Comparison of ENCODE assay signal across 11 mouse cellular contexts in the genomic region with DNA sequence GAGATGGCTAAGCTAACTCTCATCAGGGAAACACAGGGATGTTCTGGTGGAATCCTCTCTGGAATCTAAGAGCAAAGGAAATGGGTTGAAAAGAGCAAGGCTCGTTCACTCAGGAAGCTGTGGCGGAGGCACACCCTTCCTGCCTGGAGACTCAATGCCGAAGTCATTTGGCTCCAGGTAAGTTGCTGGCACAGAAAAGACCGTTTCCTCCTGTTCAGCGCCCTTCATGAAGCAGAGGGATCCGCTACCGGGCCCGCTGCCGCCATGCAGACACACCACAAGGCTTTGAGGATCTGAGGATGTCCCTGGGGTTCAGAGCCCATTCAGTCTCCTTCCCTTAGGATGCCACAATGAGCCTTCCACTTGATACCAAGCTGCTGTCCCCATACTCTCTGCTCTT. TPM values are rescaled to one million over a fixed set of nuclear protein-coding genes. Genes with fewer than 3 reads are reported as not detected.
A peak's percentile ranks its signal among the peaks of the same experiment; 100 is the strongest.
DNase-seq lines count a peak whose midpoint lies in the region; ATAC-seq and TF ChIP-seq lines count a peak whose summit lies in the region.
"Had no signal": no experiment of that assay in that cellular context is flagged by ENCODE, and none has a peak within 500 bp of the region (broad histone marks: within the 10 kb centered on the region; RNA-seq: fewer than 3 reads in every experiment).

No protein-coding gene starts in this region.

- peak; percentile 36 for DNase-seq in cerebellum, adult 11-12 months
- no peak for DNase-seq in cerebellum, postnatal 4 days (ENCODE audit: low spot score in 2 of 2)
- DNase-seq in cerebellum, postnatal 25 days, result peak; percentile 51
- peak; percentile 36 to 73 for DNase-seq in kidney, postnatal 25 days
- DNase-seq: thymus, postnatal 36 days had no signal

- TF ChIP-seq EP300 in ES-Bruce4 (IDR thresholded peaks at IDR 0.05; ENCODE audit: insufficient read depth, low read depth, low read length), result no peak

- no peaks in the 10 kb centered on the region for H3K27me3 ChIP-seq in ES-Bruce4 (ENCODE audit: control insufficient read depth, insufficient read depth, low read length, poor library complexity, severe bottlenecking)
- H3K27me3 ChIP-seq in midbrain, embryonic 13.5 days, result no peaks in the 10 kb centered on the region
- H3K27me3 ChIP-seq: limb, embryonic 12.5 days had no signal

- no peak for TF ChIP-seq CTCF in ES-Bruce4 (IDR thresholded peaks at IDR 0.05; ENCODE audit: low read depth, low read length)

- ATAC-seq in midbrain, embryonic 13.5 days, result no peak
- ATAC-seq in megakaryocyte progenitor cell, adult 5-6 weeks (replicated peaks; ENCODE audit: poor library complexity), result no peak
- ATAC-seq in monocyte, adult 5-6 weeks (replicated peaks; ENCODE audit: insufficient number of reproducible peaks, low FRiP score, low TSS enrichment, poor library complexity, severe bottlenecking), result no peak
- ATAC-seq: forebrain, embryonic 16.5 days had no signal

- H3K36me3 ChIP-seq in ES-Bruce4 (ENCODE audit: control insufficient read depth, insufficient read depth, low read length, poor library complexity, severe bottlenecking), result no peaks in the 10 kb centered on the region
- H3K36me3 ChIP-seq in midbrain, embryonic 13.5 days, result no peaks in the 10 kb centered on the region
- H3K36me3 ChIP-seq: limb, embryonic 12.5 days had no signal

- H3K9me3 ChIP-seq in ES-Bruce4 (replicated peaks; ENCODE audit: control insufficient read depth, insufficient read depth, low read length, poor library complexity, severe bottlenecking), result no peaks in the 10 kb centered on the region
- H3K9me3 ChIP-seq in midbrain, embryonic 13.5 days, result no peaks in the 10 kb centered on the region
- H3K9me3 ChIP-seq: limb, embryonic 12.5 days had no signal

- 80% methylated on average over 9 of the region's 9 CpGs for WGBS in midbrain, embryonic 13.5 days

- no peak overlapping the region for H3K27ac ChIP-seq in ES-Bruce4 (ENCODE audit: insufficient read depth, low read length)
- H3K27ac ChIP-seq in midbrain, embryonic 13.5 days, result no peak overlapping the region
- H3K27ac ChIP-seq: limb, embryonic 12.5 days had no signal

- TF ChIP-seq POLR2A in ES-Bruce4 (IDR thresholded peaks at IDR 0.05; ENCODE audit: insufficient read depth, low read length), result no peak

- no peak overlapping the region for H3K4me2 ChIP-seq in midbrain, embryonic 13.5 days (replicated peaks)
- H3K4me2 ChIP-seq: limb, embryonic 12.5 days had no signal

- H3K4me3 ChIP-seq in ES-Bruce4 (ENCODE audit: low read depth, low read length), result peak overlapping the region; percentile 53
- no peak overlapping the region for H3K4me3 ChIP-seq in midbrain, embryonic 13.5 days (replicated peaks)
- H3K4me3 ChIP-seq: limb, embryonic 12.5 days had no signal

- H3K9ac ChIP-seq in ES-Bruce4 (ENCODE audit: low read depth, poor library complexity, severe bottlenecking), result 0 out of 2 replicates have a peak overlapping the region, but pooled peaks have one; percentile 2
- H3K9ac ChIP-seq in midbrain, embryonic 13.5 days (replicated peaks), result no peak overlapping the region
- H3K9ac ChIP-seq: limb, embryonic 12.5 days had no signal

- no peaks in the 10 kb centered on the region for H3K4me1 ChIP-seq in ES-Bruce4 (ENCODE audit: control insufficient read depth, insufficient read depth, low read length)
- H3K4me1 ChIP-seq in midbrain, embryonic 13.5 days (replicated peaks), result no peaks in the 10 kb centered on the region

RNA-seq across cellular contexts. Expression of gene Cript, which starts 37.3 kb away (rescaled TPM):
- 55.7 and 60.6 TPM in 2 replicates for polyA plus RNA-seq in ES-Bruce4 (2011; ENCODE audit: insufficient read depth, insufficient read length, low read depth, missing spikeins)
- 237 and 269 TPM in 2 replicates for polyA plus RNA-seq in midbrain, embryonic 13.5 days (2015; fragmentation: Nextera tagmentation; extraction: Ambion mirVana)
- 88.1 and 94.9 TPM in 2 replicates for total RNA-seq in megakaryocyte progenitor cell, adult 5-6 weeks (2015)
- total RNA-seq in megakaryocyte progenitor cell, adult 5-6 weeks (2017), result 50.2 and 60.3 TPM in 2 replicates
- 82.6 to 104 TPM (median 101 TPM) in 3 replicates for total RNA-seq in monocyte, adult 5-6 weeks (2017)

RNA-seq across cellular contexts. Expression of gene Pigf, which starts 37.4 kb away (rescaled TPM):
- polyA plus RNA-seq in ES-Bruce4 (2011; ENCODE audit: insufficient read depth, insufficient read length, low read depth, missing spikeins), result 51.7 and 58.3 TPM in 2 replicates
- 37.1 and 38.4 TPM in 2 replicates for polyA plus RNA-seq in midbrain, embryonic 13.5 days (2015; fragmentation: Nextera tagmentation; extraction: Ambion mirVana)
- total RNA-seq in megakaryocyte progenitor cell, adult 5-6 weeks (2015), result 15.1 and 15.5 TPM in 2 replicates
- total RNA-seq in megakaryocyte progenitor cell, adult 5-6 weeks (2017), result 20.8 TPM in 2 replicates
- 30.8 to 39.6 TPM (median 32.3 TPM) in 3 replicates for total RNA-seq in monocyte, adult 5-6 weeks (2017)

RNA-seq across cellular contexts. Expression of gene Socs5, which starts 44.8 kb away (rescaled TPM):
- 11.2 and 11.5 TPM in 2 replicates for polyA plus RNA-seq in ES-Bruce4 (2011; ENCODE audit: insufficient read depth, insufficient read length, low read depth, missing spikeins)
- polyA plus RNA-seq in midbrain, embryonic 13.5 days (2015; fragmentation: Nextera tagmentation; extraction: Ambion mirVana), result 10.0 and 10.9 TPM in 2 replicates
- total RNA-seq in megakaryocyte progenitor cell, adult 5-6 weeks (2015), result 4.4 and 5.1 TPM in 2 replicates
- 4.2 and 5.5 TPM in 2 replicates for total RNA-seq in megakaryocyte progenitor cell, adult 5-6 weeks (2017)
- 4.6 to 13.5 TPM (median 6.5 TPM) in 3 replicates for total RNA-seq in monocyte, adult 5-6 weeks (2017)

Comparison
In these comparisons a context has a peak if more than half of its experiments do, and no peak if none do; other contexts are left out.
1. DNase-seq: peak in cerebellum, adult 11-12 months (single experiment), cerebellum, postnatal 25 days (2 of 2) and kidney, postnatal 25 days (2 of 2); none in cerebellum, postnatal 4 days (0 of 2).